Mouse (Mus musculus): Measurements from ENCODE around the gene Aqr.
"Not testable (repeated sequence)": the region's sequence is repeated elsewhere in the genome, so short reads cannot be mapped to it uniquely, and the experiment has no call there.

The Aqr gene

DNA sequence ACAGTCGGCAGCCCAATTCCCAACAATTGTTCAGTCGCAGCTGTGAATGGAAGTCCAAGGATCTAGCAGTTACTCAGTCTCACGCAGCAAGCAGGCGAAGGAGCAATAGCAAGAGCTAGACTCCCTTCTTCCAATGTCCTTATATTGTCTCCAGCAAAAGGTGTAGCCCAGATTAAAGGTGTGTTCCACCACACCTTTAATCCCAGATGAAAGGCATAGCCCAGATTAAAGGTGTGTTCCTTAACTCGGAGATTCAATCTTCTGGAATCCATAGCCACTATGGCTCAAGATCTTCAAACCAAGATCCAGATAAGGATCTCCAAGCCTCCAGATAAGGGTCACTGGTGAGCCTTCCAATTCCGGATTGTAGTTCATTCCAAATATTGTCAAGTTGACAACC is at the start of gene Aqr:
Gene Aqr (minus strand): TSS at position 101 of the 400 bp plus-strand sequence.
- not testable (repeated sequence) for DNase-seq

DNA sequence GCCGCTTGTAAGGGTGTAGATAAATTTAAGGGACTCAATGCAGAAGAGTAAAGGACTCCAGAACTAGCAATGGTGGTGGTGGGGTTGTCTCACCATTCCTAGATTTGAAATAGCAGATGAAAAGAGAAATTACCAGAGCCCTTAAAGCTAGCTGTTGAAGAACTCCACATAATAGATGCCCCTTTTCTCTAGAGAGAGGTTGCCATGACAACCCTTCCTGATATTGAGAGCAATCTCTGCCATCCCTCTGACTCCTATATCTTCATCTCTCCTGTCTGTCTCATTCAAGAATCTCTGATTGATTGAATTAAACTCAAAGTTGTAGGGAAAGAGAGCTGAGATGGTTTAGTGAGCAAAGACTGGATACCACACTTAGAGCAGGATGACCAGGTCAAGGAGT is 49.7 kb upstream of the Aqr start:
- DNase-seq = no peak

- no peak for DNase-seq
These were observed 48.8 kb upstream of the Aqr start for GRCm38 (mm10) chr2:114235584-114235983.

DNA sequence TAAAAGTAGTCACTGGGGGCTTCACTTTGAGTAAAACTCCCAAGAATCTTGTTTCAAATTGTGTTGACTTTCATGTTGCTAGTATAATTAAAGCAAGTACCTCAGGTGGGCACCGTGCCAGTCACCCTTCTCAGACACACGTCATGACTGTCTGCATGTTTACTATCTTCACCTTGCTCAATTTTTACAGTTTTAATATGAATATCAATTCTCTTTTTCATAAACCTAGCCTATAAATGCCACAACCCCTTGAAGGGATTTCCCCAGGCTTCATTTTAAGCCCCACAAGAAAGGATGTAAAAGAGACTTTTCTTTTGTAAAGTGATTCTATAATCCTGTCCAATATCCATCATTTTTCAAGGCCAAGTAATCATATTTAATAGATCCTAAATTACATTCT is 44.4 kb upstream of the Aqr start:
- DNase-seq = no peak

GRCm38 (mm10) chr2:114228672-114229071 is 41.8 kb upstream of the Aqr start:
- no peak for DNase-seq

DNA sequence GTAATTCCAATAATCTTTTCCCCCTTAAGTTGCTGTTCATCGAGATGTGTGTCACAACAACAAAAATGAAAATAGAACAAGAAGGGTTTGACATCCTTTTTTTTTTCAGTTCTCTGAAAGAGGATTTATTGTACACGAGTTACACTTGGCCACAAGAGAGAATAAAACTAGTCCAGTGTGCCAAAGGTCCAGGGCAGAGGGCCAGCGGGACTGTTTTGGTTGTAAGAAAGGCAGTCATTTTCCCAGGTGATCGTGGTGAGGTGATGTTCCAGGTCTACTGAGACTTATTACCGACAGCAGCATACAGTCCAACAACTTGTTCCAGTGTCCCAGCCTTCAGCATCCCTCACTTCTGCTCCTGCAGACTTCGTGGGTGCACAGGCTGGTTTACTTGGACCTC is 18.2 kb upstream of the Aqr start:
- no peak for DNase-seq

- DNase-seq = no peak
These were observed 14.8 kb upstream of the Aqr start for GRCm38 (mm10) chr2:114201574-114201973.

DNA sequence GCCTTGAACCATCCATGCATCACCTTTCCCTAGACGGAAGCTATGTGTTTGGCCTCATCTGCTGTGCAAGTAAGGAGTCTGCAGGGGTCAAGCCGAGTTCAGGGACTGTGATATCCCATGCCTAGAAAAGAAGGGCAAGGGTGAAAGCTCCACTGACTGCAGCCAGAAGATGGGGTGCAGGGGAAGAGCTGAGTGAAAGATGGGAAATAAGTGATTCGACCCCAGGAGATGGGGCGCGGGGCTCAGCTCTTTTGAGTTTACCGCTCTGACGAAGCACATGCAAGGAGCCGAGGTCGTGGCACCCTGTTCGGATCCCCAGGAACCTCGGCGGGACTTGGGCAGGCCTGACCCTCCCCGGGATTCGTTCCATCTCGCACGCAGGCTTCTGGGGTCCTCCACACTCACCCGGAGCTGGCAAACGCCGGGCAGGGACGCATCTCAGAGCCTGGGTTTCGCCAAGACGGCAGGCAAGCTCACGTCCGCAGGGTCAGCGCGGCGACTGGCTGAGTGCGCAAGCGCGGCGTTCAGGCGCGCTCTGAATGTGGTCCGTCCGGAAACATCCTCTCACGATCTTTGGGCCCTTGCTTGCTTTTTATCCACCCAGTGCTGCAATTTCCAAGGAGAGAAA is 14.2 kb upstream of the Aqr start, which contains the start of gene Zfp770:
Gene Zfp770 (minus strand): TSS at position 538 of the 628 bp plus-strand sequence.
- DNase-seq = peak; percentile 80

GRCm38 (mm10) chr2:114196421-114196820 is 9.6 kb upstream of the Aqr start:
- DNase-seq = no peak

DNA sequence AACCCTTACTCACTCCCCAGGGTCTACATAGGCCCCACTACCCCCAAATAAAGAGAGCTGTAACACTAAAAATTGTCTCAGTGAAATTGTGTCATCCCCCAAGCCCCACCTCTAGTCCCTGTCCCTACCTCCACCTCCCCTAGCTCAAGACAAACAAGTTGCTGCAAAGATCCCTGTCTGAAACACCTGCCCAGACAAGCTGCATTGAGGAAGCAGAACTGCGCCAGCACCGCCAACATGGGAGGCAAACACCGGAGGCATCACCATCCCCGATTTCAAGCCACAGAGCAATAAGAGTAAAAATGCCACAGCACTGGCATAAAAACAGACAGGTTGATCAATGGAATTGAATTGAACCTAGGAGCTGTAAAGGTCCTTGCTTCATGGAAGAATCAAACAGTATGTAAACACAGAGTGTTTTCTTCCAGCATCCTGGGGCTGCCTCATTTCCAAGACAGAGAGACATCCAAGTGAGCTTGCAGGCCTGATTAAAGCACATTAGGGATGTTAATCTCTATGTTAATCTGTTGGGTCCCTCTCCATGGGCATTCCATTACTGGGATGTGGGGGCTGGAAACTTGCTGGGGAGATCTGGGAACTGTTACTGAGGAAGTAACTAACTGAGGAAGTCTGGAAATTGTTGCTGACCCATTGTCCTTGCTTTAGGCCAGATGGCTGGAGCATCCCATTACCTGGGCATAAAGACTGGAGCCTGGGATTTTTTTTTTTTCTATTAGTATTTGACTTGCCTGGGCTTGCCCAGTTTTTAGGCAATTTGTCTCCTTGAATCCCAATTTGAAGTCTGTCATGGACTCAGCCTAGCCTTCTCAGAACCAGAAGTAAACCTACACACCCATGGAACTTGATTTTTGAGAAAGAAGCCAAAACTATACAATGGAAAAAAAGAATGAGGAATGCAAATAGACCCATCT is 8.8 kb downstream of the Aqr start:
- DNase-seq = no peak

GRCm38 (mm10) chr2:114174651-114175484 is 12.0 kb downstream of the Aqr start:
- peak; percentile 76 for DNase-seq

- no peak for DNase-seq
These were observed 13.6 kb downstream of the Aqr start for GRCm38 (mm10) chr2:114173248-114173647.

DNA sequence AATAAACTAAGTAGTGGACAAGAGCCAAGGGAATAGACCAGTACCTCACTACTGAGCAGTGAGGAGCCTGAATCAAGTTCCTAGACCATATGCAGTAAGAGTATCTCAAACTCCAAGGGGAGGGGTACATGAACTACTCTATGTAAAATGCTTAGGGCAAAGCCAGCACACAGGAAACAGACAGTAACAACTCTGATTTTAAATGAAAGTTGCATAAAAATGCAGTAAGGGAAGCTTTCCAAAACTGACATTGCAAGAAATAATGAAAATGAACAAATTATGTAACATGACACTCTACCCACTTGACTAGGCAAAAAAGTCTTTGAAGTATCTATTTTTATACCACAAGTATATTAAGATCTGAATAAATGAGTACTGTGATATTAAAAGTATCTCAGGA is 19.0 kb downstream of the Aqr start:
- no peak for DNase-seq

DNA sequence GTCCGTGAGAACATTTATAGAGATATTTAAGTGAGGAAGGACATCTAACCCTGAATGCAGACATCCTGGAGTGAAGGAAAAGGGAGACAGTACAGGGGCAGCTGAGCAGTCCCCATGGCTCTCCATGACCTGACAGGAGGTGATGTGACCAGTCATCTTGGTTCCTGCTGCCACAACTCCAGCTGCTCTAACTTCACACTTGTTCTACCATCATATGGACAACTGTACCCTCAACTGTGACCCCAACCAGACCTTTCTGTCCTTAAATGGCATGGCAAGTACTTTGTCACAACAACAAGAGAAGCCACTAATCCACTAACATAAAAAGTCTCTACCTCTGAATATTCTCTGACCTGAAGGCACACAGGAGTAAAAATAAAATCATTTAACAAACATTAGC is 24.8 kb downstream of the Aqr start:
- no peak for DNase-seq

GRCm38 (mm10) chr2:114157345-114157744 is 29.5 kb downstream of the Aqr start:
- DNase-seq = no peak

GRCm38 (mm10) chr2:114156639-114157038 is 30.2 kb downstream of the Aqr start:
- no peak for DNase-seq

DNA sequence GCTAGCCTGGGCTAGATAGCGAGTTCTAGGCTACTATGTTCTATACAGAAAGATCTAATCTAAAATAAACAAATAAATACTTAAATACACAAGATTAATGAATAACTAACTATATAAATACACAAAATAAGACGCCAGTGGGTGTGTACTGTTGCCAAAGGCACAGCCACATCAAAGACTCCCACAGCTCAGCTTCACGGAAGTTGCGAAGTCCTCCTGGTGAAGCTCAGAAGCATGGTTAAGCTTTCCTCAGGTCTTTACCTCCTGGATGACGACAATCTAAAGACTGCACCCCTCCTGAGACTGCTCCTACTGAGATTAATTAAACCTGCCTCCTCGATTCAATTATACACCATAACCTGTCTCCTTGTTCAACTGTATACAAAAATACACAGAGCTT is 33.6 kb downstream of the Aqr start:
- no peak for DNase-seq

DNA sequence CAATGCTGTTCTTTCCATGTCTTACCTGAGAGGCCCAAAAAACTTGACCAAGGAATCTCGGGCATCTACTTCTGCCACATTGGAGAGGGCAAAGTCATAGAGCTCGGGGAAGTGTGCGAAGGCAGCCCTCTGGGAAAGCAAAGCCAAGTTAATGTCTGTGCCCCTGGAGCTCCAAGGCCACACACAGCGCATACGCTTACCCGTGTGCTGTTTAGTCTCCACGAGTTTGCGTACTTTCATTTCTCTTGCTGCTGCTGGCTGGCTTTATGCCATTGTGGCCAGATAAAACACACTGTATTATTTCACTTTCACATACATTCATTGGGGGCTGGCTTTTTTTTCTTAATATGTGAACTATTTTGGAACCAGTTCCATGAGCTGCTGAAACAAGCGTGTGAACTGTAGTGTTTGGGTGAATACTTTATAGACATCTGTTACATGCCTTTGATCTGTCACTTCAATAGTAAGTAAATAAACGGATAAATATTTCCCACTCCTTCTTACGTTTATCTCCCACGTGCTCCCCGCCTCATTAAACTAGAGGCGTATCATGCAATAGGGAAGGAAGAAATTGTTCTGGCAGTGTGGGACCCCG is 39.9 kb downstream of the Aqr start:
- no peak for DNase-seq

- peak; percentile 65 for DNase-seq
These were observed 41.5 kb downstream of the Aqr start for GRCm38 (mm10) chr2:114145315-114145801.

DNA sequence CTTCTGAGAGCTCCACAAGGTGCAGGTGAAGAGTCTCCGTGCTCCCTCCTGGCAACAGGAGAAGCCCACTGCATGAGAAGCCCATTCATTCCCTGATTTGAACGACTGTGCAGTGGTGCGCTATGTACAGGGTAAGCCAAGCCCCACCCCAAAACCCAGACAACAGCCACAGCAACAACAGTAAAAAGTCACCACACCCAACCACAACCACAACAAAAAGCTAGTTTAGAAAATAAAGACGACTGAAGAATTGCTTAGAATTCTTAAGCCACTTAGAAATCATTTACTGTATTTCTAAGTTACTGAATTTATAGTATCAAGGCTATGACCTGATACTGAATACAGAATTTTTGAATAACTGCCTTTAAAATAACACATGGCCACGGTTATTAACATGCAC is 41.9 kb downstream of the Aqr start:
- peak; percentile 62 for DNase-seq

- DNase-seq = no peak
These were observed 43.0 kb downstream of the Aqr start for GRCm38 (mm10) chr2:114143842-114144241.

DNA sequence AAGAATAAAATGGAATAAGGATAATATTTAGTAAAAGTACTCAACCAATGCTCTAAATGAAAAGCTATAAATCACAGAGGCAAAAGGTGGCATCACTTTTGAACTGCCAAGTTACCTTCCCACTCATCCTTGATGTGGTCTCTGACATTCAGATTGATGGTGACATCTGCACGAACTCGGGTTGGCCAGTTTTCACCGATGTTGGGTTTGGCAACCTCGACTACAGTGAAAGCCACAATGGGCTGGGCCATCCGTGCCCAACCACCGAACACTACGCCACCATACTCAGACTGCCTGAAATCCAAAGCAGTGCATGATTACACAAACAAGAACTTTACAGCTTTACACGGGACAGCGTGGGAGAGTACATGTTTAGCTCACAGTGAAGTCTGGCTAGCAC is 50.1 kb downstream of the Aqr start:
- no peak for DNase-seq

DNA sequence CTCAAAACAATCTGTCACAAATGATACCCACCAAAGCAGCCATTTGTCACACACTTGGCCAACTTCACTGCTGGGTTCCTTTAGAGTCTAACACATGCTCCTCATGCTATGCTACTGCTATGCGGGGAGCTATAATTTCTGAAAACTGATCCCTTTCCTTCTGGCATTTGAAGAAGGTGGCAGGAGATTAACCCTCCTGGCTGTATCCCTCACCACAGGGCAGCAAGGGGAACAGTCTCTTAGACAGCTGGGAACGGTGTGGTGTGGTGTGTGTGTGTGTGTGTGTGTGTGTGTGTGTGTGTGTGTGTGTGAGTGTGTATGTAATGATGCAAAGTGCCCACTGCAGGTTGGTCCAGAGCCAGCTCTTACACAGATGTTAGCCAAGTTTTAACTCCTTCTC is 51.0 kb downstream of the Aqr start:
- DNase-seq = no peak
